Mouse (Mus musculus) neural tube, embryonic 10.5 days (tissue): Measurements from ENCODE around the gene Qdpr.

ENCODE experiments used
- DNase-seq: peaks from one replicate; pipeline ENCODE4 v3.0.0-alpha.2; 2017; ENCODE audit warnings: low spot score; ENCODE audit errors: extremely low spot score

Gene Qdpr

DNA sequence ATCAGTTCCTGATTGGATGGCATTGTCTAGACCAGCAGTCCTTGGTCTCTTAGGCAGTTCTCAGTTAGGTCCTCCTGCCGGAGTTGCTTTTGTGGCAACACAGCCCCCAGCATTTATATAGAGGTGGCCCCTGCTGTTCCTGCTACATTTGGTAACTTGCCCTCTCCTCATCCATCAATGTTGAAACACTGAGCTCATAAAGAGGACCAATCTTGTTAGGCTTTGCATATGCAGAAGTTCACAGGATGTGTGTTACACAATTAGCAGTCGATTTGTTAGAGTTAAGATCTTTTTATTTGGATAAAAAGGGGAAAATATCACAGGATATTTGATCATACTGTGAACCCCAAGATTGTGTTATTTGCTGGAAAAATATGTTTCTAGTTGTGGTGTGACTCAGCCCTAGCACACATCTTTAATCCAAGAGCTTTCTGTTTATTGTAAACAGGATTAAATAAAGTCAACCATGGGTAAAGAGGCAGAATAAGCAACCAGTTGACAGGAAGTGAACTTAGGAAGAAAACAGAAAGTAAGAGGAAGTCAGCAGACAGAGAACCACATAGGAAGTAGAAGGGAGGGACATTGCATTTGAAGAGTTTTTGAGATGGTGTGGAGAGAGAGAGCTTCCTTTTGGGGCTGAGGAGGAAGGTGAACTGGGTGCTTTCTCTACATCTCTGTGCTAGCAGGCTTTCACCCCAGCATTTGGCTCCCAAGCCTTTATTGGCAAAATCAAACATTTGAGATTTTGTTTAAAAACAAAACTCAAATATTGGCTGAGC, 65.8 kb downstream of the Qdpr start:
- no peak for DNase-seq
